Mouse (Mus musculus): ENCODE measurements around the gene Fmo5. TPM values are rescaled to one million over a fixed set of nuclear protein-coding genes. Genes with fewer than 3 reads are reported as not detected.

Fmo5 gene
- polyA plus RNA-seq, 1 experiment: 2.3 TPM

GRCm38 (mm10) chr3:97654901-97655300 lies 26.3 kb downstream of the Fmo5 start:
- no peak overlapping the region for H3K4me3 ChIP-seq (replicated peaks; ENCODE audit: insufficient read depth, low read depth, low read length)
- H3K27me3 ChIP-seq (ENCODE audit: control insufficient read depth, insufficient read depth, low read length): no peaks in the 10 kb centered on the region
- WGBS: 83% methylated on average over 8 of the region's 8 CpGs
- TF ChIP-seq CTCF (IDR thresholded peaks at IDR 0.05; ENCODE audit: borderline replicate concordance, insufficient read depth, low read depth, low read length): peak; percentile 22; the same call in 1 of the 2 replicates
- no peak for TF ChIP-seq POLR2A (IDR thresholded peaks at IDR 0.05; ENCODE audit: borderline replicate concordance, insufficient read depth, low read length)
- no peak for DNase-seq
- no peak overlapping the region for H3K27ac ChIP-seq (ENCODE audit: insufficient read depth, low read length)
- H3K4me1 ChIP-seq (ENCODE audit: control insufficient read depth, insufficient read depth, low read length): no peaks in the 10 kb centered on the region; the same call in 1 of the 2 replicates

GRCm38 (mm10) chr3:97657655-97658411 lies 29.2 kb downstream of the Fmo5 start, which contains the start of gene Prkab2:
Gene Prkab2 (plus strand): TSS chr3:97658193.
- under 1% methylated on average over 51 of the region's 51 CpGs for WGBS
- peak within 1 kb of the TSS; percentile 80 for H3K27ac ChIP-seq (ENCODE audit: insufficient read depth, low read length)
- peak within 1 kb of the TSS; percentile 98 for H3K4me3 ChIP-seq (replicated peaks; ENCODE audit: insufficient read depth, low read depth, low read length)
- DNase-seq: peak; percentile 98
- H3K27me3 ChIP-seq (ENCODE audit: control insufficient read depth, insufficient read depth, low read length): no peaks in the 10 kb centered on the region
- TF ChIP-seq POLR2A (IDR thresholded peaks at IDR 0.05; ENCODE audit: borderline replicate concordance, insufficient read depth, low read length) (peak; percentile 85), CTCF (IDR thresholded peaks at IDR 0.05; ENCODE audit: borderline replicate concordance, insufficient read depth, low read depth, low read length) (no peak)
- H3K4me1 ChIP-seq (ENCODE audit: control insufficient read depth, insufficient read depth, low read length): no peaks in the 10 kb centered on the region; the same call in 1 of the 2 replicates

- 1% methylated on average over 45 of the region's 50 CpGs for WGBS
- TF ChIP-seq CTCF (IDR thresholded peaks at IDR 0.05; ENCODE audit: borderline replicate concordance, insufficient read depth, low read depth, low read length) (no peak), POLR2A (IDR thresholded peaks at IDR 0.05; ENCODE audit: borderline replicate concordance, insufficient read depth, low read length) (no peak)
- peak overlapping the region; percentile 80 for H3K27ac ChIP-seq (ENCODE audit: insufficient read depth, low read length)
- no peaks in the 10 kb centered on the region for H3K27me3 ChIP-seq (ENCODE audit: control insufficient read depth, insufficient read depth, low read length)
- H3K4me3 ChIP-seq (replicated peaks; ENCODE audit: insufficient read depth, low read depth, low read length): peak overlapping the region; percentile 98
- DNase-seq: peak in 1 of 2 experiments; percentile 41
- H3K4me1 ChIP-seq (ENCODE audit: control insufficient read depth, insufficient read depth, low read length): no peaks in the 10 kb centered on the region; the same call in 1 of the 2 replicates
Observed at GRCm38 (mm10) chr3:97658426-97659193, 30.0 kb downstream of the Fmo5 start.

GRCm38 (mm10) chr3:97659746-97660145 lies 31.1 kb downstream of the Fmo5 start:
- Histone ChIP-seq H3K4me1 (ENCODE audit: control insufficient read depth, insufficient read depth, low read length) (no peaks in the 10 kb centered on the region; the same call in 1 of the 2 replicates), H3K27me3 (ENCODE audit: control insufficient read depth, insufficient read depth, low read length) (no peaks in the 10 kb centered on the region), H3K4me3 (replicated peaks; ENCODE audit: insufficient read depth, low read depth, low read length) (no peak overlapping the region), H3K27ac (ENCODE audit: insufficient read depth, low read length) (no peak overlapping the region)
- no peak for TF ChIP-seq POLR2A (IDR thresholded peaks at IDR 0.05; ENCODE audit: borderline replicate concordance, insufficient read depth, low read length)
- no peak for TF ChIP-seq CTCF (IDR thresholded peaks at IDR 0.05; ENCODE audit: borderline replicate concordance, insufficient read depth, low read depth, low read length)
- 83% methylated on average over 7 of the region's 7 CpGs for WGBS
- peak in 1 of 2 experiments; percentile 15 for DNase-seq

- no peak for TF ChIP-seq CTCF (IDR thresholded peaks at IDR 0.05; ENCODE audit: borderline replicate concordance, insufficient read depth, low read depth, low read length)
- TF ChIP-seq POLR2A (IDR thresholded peaks at IDR 0.05; ENCODE audit: borderline replicate concordance, insufficient read depth, low read length): no peak
- WGBS: 76% methylated on average over 8 of the region's 8 CpGs
- DNase-seq: no peak
- H3K27me3 ChIP-seq (ENCODE audit: control insufficient read depth, insufficient read depth, low read length): no peaks in the 10 kb centered on the region
- no peaks in the 10 kb centered on the region; the same call in 1 of the 2 replicates for H3K4me1 ChIP-seq (ENCODE audit: control insufficient read depth, insufficient read depth, low read length)
- no peak overlapping the region for H3K4me3 ChIP-seq (replicated peaks; ENCODE audit: insufficient read depth, low read depth, low read length)
- no peak overlapping the region for H3K27ac ChIP-seq (ENCODE audit: insufficient read depth, low read length)
Observed at GRCm38 (mm10) chr3:97661206-97661605, 32.6 kb downstream of the Fmo5 start.

GRCm38 (mm10) chr3:97665525-97665924 lies 36.9 kb downstream of the Fmo5 start:
- 93% methylated on average over 9 of the region's 9 CpGs for WGBS
- Histone ChIP-seq H3K4me1 (ENCODE audit: control insufficient read depth, insufficient read depth, low read length) (no peaks in the 10 kb centered on the region), H3K4me3 (replicated peaks; ENCODE audit: insufficient read depth, low read depth, low read length) (no peak overlapping the region), H3K27me3 (ENCODE audit: control insufficient read depth, insufficient read depth, low read length) (no peaks in the 10 kb centered on the region), H3K27ac (ENCODE audit: insufficient read depth, low read length) (no peak overlapping the region)
- TF ChIP-seq CTCF (IDR thresholded peaks at IDR 0.05; ENCODE audit: borderline replicate concordance, insufficient read depth, low read depth, low read length): no peak
- TF ChIP-seq POLR2A (IDR thresholded peaks at IDR 0.05; ENCODE audit: borderline replicate concordance, insufficient read depth, low read length): no peak
- no peak for DNase-seq

- DNase-seq: no peak
- H3K4me1 ChIP-seq (ENCODE audit: control insufficient read depth, insufficient read depth, low read length): no peaks in the 10 kb centered on the region
- H3K27me3 ChIP-seq (ENCODE audit: control insufficient read depth, insufficient read depth, low read length): no peaks in the 10 kb centered on the region
- WGBS: 65% methylated on average over 8 of the region's 8 CpGs
- TF ChIP-seq POLR2A (IDR thresholded peaks at IDR 0.05; ENCODE audit: borderline replicate concordance, insufficient read depth, low read length): no peak
- no peak for TF ChIP-seq CTCF (IDR thresholded peaks at IDR 0.05; ENCODE audit: borderline replicate concordance, insufficient read depth, low read depth, low read length)
- H3K4me3 ChIP-seq (replicated peaks; ENCODE audit: insufficient read depth, low read depth, low read length): no peak overlapping the region
- H3K27ac ChIP-seq (ENCODE audit: insufficient read depth, low read length): no peak overlapping the region
Observed at GRCm38 (mm10) chr3:97666154-97666553, 37.5 kb downstream of the Fmo5 start.

All from cerebellum, adult 2 months (tissue).